Mouse (Mus musculus): ENCODE measurements around the gene Ralbp1. TPM values are rescaled to one million over a fixed set of nuclear protein-coding genes. Genes with fewer than 3 reads are reported as not detected.

Gene Ralbp1
- total and polyA plus RNA-seq, 3 experiments, result 53.2 to 69.6 TPM; not detected in 1

- H3K9me3 ChIP-seq (replicated peaks; ENCODE audit: insufficient read depth, low read length), result no peaks in the 10 kb centered on the region
- H3K9ac ChIP-seq (ENCODE audit: control insufficient read depth, low read depth, low read length, poor library complexity, severe bottlenecking), result no peak overlapping the region
- no peak overlapping the region for H3K27ac ChIP-seq (ENCODE audit: control insufficient read depth, low read depth, low read length)
- H3K79me2 ChIP-seq (ENCODE audit: control insufficient read depth, insufficient read depth, low read length, poor library complexity), result peaks cover 7% of the 10 kb centered on the region
- no peaks in the 10 kb centered on the region for H3K4me1 ChIP-seq (ENCODE audit: control insufficient read depth in 1 of 2, insufficient read depth in 2 of 2, low read length in 2 of 2)
- DNase-seq (ENCODE audit: low read depth, low spot score), result no peak
- no peak overlapping the region for H3K4me3 ChIP-seq (ENCODE audit: control insufficient read depth in 1 of 2, insufficient read depth in 1 of 2, low read depth in 2 of 2, low read length in 2 of 2)
- no peak for TF ChIP-seq MAFK (IDR thresholded peaks at IDR 0.05; ENCODE audit: borderline replicate concordance, low read depth, low read length)
- peaks cover 0 to 11% of the 10 kb centered on the region in 2 experiments; a peak in 2 of 4 replicates for H3K36me3 ChIP-seq (ENCODE audit: control insufficient read depth in 1 of 2, insufficient read depth in 2 of 2, low read length in 2 of 2)
- H3K27me3 ChIP-seq (ENCODE audit: control insufficient read depth in 1 of 2, insufficient read depth in 2 of 2, low read length in 2 of 2), result no peaks in the 10 kb centered on the region
These were observed 79.2 kb downstream of the Ralbp1 start for GRCm38 (mm10) chr17:65806416-65806815.

GRCm38 (mm10) chr17:65805966-65806365 lies 79.6 kb downstream of the Ralbp1 start:
- no peak overlapping the region for H3K9ac ChIP-seq (ENCODE audit: control insufficient read depth, low read depth, low read length, poor library complexity, severe bottlenecking)
- peaks cover 0 to 11% of the 10 kb centered on the region in 2 experiments; a peak in 2 of 4 replicates for H3K36me3 ChIP-seq (ENCODE audit: control insufficient read depth in 1 of 2, insufficient read depth in 2 of 2, low read length in 2 of 2)
- peaks cover 9% of the 10 kb centered on the region for H3K79me2 ChIP-seq (ENCODE audit: control insufficient read depth, insufficient read depth, low read length, poor library complexity)
- no peak overlapping the region for H3K4me3 ChIP-seq (ENCODE audit: control insufficient read depth in 1 of 2, insufficient read depth in 1 of 2, low read depth in 2 of 2, low read length in 2 of 2)
- H3K9me3 ChIP-seq (replicated peaks; ENCODE audit: insufficient read depth, low read length), result no peaks in the 10 kb centered on the region
- no peaks in the 10 kb centered on the region for H3K4me1 ChIP-seq (ENCODE audit: control insufficient read depth in 1 of 2, insufficient read depth in 2 of 2, low read length in 2 of 2)
- no peak for TF ChIP-seq POLR2A (IDR thresholded peaks at IDR 0.05; ENCODE audit: control insufficient read depth in 1 of 2, insufficient read depth in 1 of 2, low read depth in 1 of 2, low read length in 2 of 2, poor library complexity in 1 of 2)
- no peak for TF ChIP-seq USF2 (IDR thresholded peaks at IDR 0.05; ENCODE audit: borderline replicate concordance in 1 of 2, insufficient read depth in 1 of 2, low read depth in 1 of 2, low read length in 2 of 2)
- no peak for TF ChIP-seq MYB (IDR thresholded peaks at IDR 0.05; ENCODE audit: low read depth, low read length)
- no peak for TF ChIP-seq MEF2A (IDR thresholded peaks at IDR 0.05; ENCODE audit: extremely low read depth, insufficient replicate concordance, low read depth, low read length, poor library complexity, severe bottlenecking)
- no peak for TF ChIP-seq JUND (IDR thresholded peaks at IDR 0.05; ENCODE audit: low read depth, low read length)
- TF ChIP-seq GABPA (IDR thresholded peaks at IDR 0.05; ENCODE audit: low read depth, low read length), result no peak
- TF ChIP-seq MYC (IDR thresholded peaks at IDR 0.05; ENCODE audit: low read depth, low read length), result no peak
- TF ChIP-seq CHD2 (IDR thresholded peaks at IDR 0.05; ENCODE audit: low read length), result no peak
- TF ChIP-seq UBTF (IDR thresholded peaks at IDR 0.05; ENCODE audit: borderline replicate concordance, insufficient read depth, low read depth, low read length), result no peak
- no peak for TF ChIP-seq RCOR1 (IDR thresholded peaks at IDR 0.05; ENCODE audit: low read depth, low read length)
- no peak for TF ChIP-seq HCFC1 (IDR thresholded peaks at IDR 0.05; ENCODE audit: low read depth, low read length)
- no peak for TF ChIP-seq NELFE (IDR thresholded peaks at IDR 0.05; ENCODE audit: low read depth, low read length)
- TF ChIP-seq ZKSCAN1 (IDR thresholded peaks at IDR 0.05; ENCODE audit: low read depth, low read length), result no peak
- TF ChIP-seq MAX (IDR thresholded peaks at IDR 0.05; ENCODE audit: low read length), result no peak
- TF ChIP-seq MAFK (IDR thresholded peaks at IDR 0.05; ENCODE audit: borderline replicate concordance, low read depth, low read length), result no peak
- no peak for TF ChIP-seq USF1 (IDR thresholded peaks at IDR 0.05; ENCODE audit: low read depth, low read length)
- no peak for TF ChIP-seq SMC3 (IDR thresholded peaks at IDR 0.05; ENCODE audit: low read depth, low read length)
- TF ChIP-seq CTCF (IDR thresholded peaks at IDR 0.05 in 2 of 3, conservative IDR thresholded peaks at IDR 0.05 in 1 of 3; ENCODE audit: control insufficient read depth in 1 of 3, insufficient read depth in 1 of 3, low read depth in 2 of 3, low read length in 3 of 3, poor library complexity in 1 of 3, severe bottlenecking in 1 of 3), result no peak
- no peak for TF ChIP-seq ZC3H11A (IDR thresholded peaks at IDR 0.05; ENCODE audit: low read depth, low read length)
- H3K27ac ChIP-seq (ENCODE audit: control insufficient read depth, low read depth, low read length), result no peak overlapping the region
- DNase-seq (ENCODE audit: low read depth, low spot score), result no peak
- no peaks in the 10 kb centered on the region for H3K27me3 ChIP-seq (ENCODE audit: control insufficient read depth in 1 of 2, insufficient read depth in 2 of 2, low read length in 2 of 2)
